Mouse (Mus musculus): ENCODE data around the gene Olfr870. TPM values are rescaled to one million over a fixed set of nuclear protein-coding genes. Genes with fewer than 3 reads are reported as not detected.
"Not testable (repeated sequence)": the region's sequence is repeated elsewhere in the genome, so short reads cannot be mapped to it uniquely, and the experiment has no call there.

The Olfr870 gene
- total and polyA plus RNA-seq, 3 experiments = not detected

DNA sequence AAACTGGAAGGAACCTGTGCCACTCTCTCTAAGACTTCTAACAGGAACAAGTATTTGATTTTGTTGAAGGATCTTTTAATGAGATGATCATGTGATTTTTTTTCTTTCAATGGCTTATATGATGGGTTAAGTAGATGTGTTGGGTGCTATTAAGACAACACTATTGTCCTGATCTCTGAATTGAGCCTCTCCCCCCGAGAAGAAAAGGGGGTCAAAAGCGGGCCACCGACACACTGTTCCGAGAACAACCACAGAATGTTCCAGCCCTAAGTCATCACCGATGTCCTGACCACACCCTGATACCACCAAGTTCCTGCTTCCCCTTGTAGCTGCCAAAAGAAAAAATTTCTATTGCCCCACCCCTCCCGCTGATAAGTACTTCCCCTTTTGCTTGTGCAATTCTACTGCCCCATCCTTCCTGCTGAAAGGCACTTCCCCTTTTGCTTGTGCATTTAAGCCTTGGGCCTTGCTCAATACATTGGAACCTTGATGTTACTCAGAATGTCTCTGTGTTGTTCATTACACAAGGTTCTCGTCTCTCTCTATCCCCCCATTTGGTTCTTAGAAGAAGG, 29.6 kb upstream of the Olfr870 start:
- H3K27me3 ChIP-seq (ENCODE audit: control insufficient read depth in 1 of 2, insufficient read depth in 2 of 2, low read length in 2 of 2); H3K79me2 ChIP-seq (ENCODE audit: control insufficient read depth, insufficient read depth, low read length, poor library complexity); H3K9me3 ChIP-seq (replicated peaks; ENCODE audit: insufficient read depth, low read length); H3K9ac ChIP-seq (ENCODE audit: control insufficient read depth, low read depth, low read length, poor library complexity, severe bottlenecking): not testable (repeated sequence)
- Histone ChIP-seq H3K36me3 (ENCODE audit: control insufficient read depth in 1 of 2, insufficient read depth in 2 of 2, low read length in 2 of 2) (peaks cover 0 to 12% of the 10 kb centered on the region in 2 experiments; a peak in 2 of 4 replicates), H3K27ac (ENCODE audit: control insufficient read depth, low read depth, low read length) (peak overlapping the region; percentile 96), H3K4me1 (ENCODE audit: control insufficient read depth in 1 of 2, insufficient read depth in 2 of 2, low read length in 2 of 2) (peaks cover 6 to 12% of the 10 kb centered on the region in 2 experiments; a peak in 3 of 4 replicates), H3K4me3 (ENCODE audit: control insufficient read depth in 1 of 2, insufficient read depth in 1 of 2, low read depth in 2 of 2, low read length in 2 of 2) (peak overlapping the region in 1 of 2 experiments; percentile 0; a peak in 1 of 4 replicates)
- TF ChIP-seq GATA1 (IDR thresholded peaks at IDR 0.05; ENCODE audit: low read depth, low read length) (peak; percentile 45), TCF12 (IDR thresholded peaks at IDR 0.05; ENCODE audit: low read depth, low read length) (0 out of 2 replicates have a peak, but pooled peaks have one; percentile 7), EP300 (IDR thresholded peaks at IDR 0.05; ENCODE audit: low read depth in 1 of 2, low read length in 2 of 2) (peak; percentile 69 to 80), MYC (IDR thresholded peaks at IDR 0.05; ENCODE audit: low read depth, low read length) (0 out of 2 replicates have a peak, but pooled peaks have one; percentile 53), POLR2A (IDR thresholded peaks at IDR 0.05; ENCODE audit: control insufficient read depth in 1 of 2, insufficient read depth in 1 of 2, low read depth in 1 of 2, low read length in 2 of 2, poor library complexity in 1 of 2) (0 out of 4 replicates have a peak, but pooled peaks of 1 of the 2 experiments have one; percentile 41), ETS1 (IDR thresholded peaks at IDR 0.05; ENCODE audit: low read depth, low read length) (peak; percentile 49; the same call in 1 of the 2 replicates)
- DNase-seq (ENCODE audit: low read depth, low spot score) = peak; percentile 79

GRCm38 (mm10) chr9:20202131-20202530, 28.3 kb upstream of the Olfr870 start:
- DNase-seq (ENCODE audit: low read depth, low spot score) = no peak

GRCm38 (mm10) chr9:20179463-20179862, 5.6 kb upstream of the Olfr870 start:
- H3K79me2 ChIP-seq (ENCODE audit: control insufficient read depth, insufficient read depth, low read length, poor library complexity) = no peaks in the 10 kb centered on the region
- no peaks in the 10 kb centered on the region for H3K9me3 ChIP-seq (replicated peaks; ENCODE audit: insufficient read depth, low read length)
- H3K4me3 ChIP-seq (ENCODE audit: control insufficient read depth in 1 of 2, insufficient read depth in 1 of 2, low read depth in 2 of 2, low read length in 2 of 2) = peak overlapping the region in 1 of 2 experiments; percentile 50; a peak in 1 of 4 replicates
- H3K27me3 ChIP-seq (ENCODE audit: control insufficient read depth in 1 of 2, insufficient read depth in 2 of 2, low read length in 2 of 2) = no peaks in the 10 kb centered on the region
- TF ChIP-seq SIN3A (IDR thresholded peaks at IDR 0.05; ENCODE audit: low read length) (no peak), UBTF (IDR thresholded peaks at IDR 0.05; ENCODE audit: borderline replicate concordance, insufficient read depth, low read depth, low read length) (0 out of 2 replicates have a peak, but pooled peaks have one; percentile 9), MAZ (IDR thresholded peaks at IDR 0.05; ENCODE audit: low read depth, low read length) (no peak), KAT2A (conservative IDR thresholded peaks at IDR 0.05; ENCODE audit: low read depth, low read length) (no peak), ETS1 (IDR thresholded peaks at IDR 0.05; ENCODE audit: low read depth, low read length) (0 out of 2 replicates have a peak, but pooled peaks have one; percentile 24), POLR2A (IDR thresholded peaks at IDR 0.05; ENCODE audit: control insufficient read depth in 1 of 2, insufficient read depth in 1 of 2, low read depth in 1 of 2, low read length in 2 of 2, poor library complexity in 1 of 2) (no peak)
- peak; percentile 59 for DNase-seq (ENCODE audit: low read depth, low spot score)
- H3K9ac ChIP-seq (ENCODE audit: control insufficient read depth, low read depth, low read length, poor library complexity, severe bottlenecking) = peak overlapping the region; percentile 38
- no peak overlapping the region for H3K27ac ChIP-seq (ENCODE audit: control insufficient read depth, low read depth, low read length)
- no peaks in the 10 kb centered on the region; a peak in 1 of 4 replicates for H3K4me1 ChIP-seq (ENCODE audit: control insufficient read depth in 1 of 2, insufficient read depth in 2 of 2, low read length in 2 of 2)
- H3K36me3 ChIP-seq (ENCODE audit: control insufficient read depth in 1 of 2, insufficient read depth in 2 of 2, low read length in 2 of 2) = peaks cover 0 to 6% of the 10 kb centered on the region in 2 experiments; a peak in 1 of 4 replicates

More at GRCm38 (mm10) chr9:20202131-20202530, 28.3 kb upstream of the Olfr870 start:
- TF ChIP-seq ETS1 (IDR thresholded peaks at IDR 0.05; ENCODE audit: low read depth, low read length) = no peak
- no peak for TF ChIP-seq CHD2 (IDR thresholded peaks at IDR 0.05; ENCODE audit: low read length)
- no peak for TF ChIP-seq CTCF (IDR thresholded peaks at IDR 0.05 in 2 of 3, conservative IDR thresholded peaks at IDR 0.05 in 1 of 3; ENCODE audit: control insufficient read depth in 1 of 3, insufficient read depth in 1 of 3, low read depth in 2 of 3, low read length in 3 of 3, poor library complexity in 1 of 3, severe bottlenecking in 1 of 3)
- Histone ChIP-seq H3K36me3 (ENCODE audit: control insufficient read depth in 1 of 2, insufficient read depth in 2 of 2, low read length in 2 of 2) (peaks cover 0 to 12% of the 10 kb centered on the region in 2 experiments; a peak in 2 of 4 replicates), H3K79me2 (ENCODE audit: control insufficient read depth, insufficient read depth, low read length, poor library complexity) (no peaks in the 10 kb centered on the region), H3K9ac (ENCODE audit: control insufficient read depth, low read depth, low read length, poor library complexity, severe bottlenecking) (no peak overlapping the region), H3K4me1 (ENCODE audit: control insufficient read depth in 1 of 2, insufficient read depth in 2 of 2, low read length in 2 of 2) (peaks cover 6 to 12% of the 10 kb centered on the region in 2 experiments; a peak in 3 of 4 replicates), H3K27ac (ENCODE audit: control insufficient read depth, low read depth, low read length) (no peak overlapping the region), H3K9me3 (replicated peaks; ENCODE audit: insufficient read depth, low read length) (no peaks in the 10 kb centered on the region), H3K4me3 (ENCODE audit: control insufficient read depth in 1 of 2, insufficient read depth in 1 of 2, low read depth in 2 of 2, low read length in 2 of 2) (no peak overlapping the region), H3K27me3 (ENCODE audit: control insufficient read depth in 1 of 2, insufficient read depth in 2 of 2, low read length in 2 of 2) (no peaks in the 10 kb centered on the region)

Measured in MEL (cell line).